Mouse (Mus musculus) intestine, embryonic 14.5 days (tissue): ENCODE measurements around the gene Mbd5. TPM values are rescaled to one million over a fixed set of nuclear protein-coding genes. Genes with fewer than 3 reads are reported as not detected.

Experiments
- polyA plus RNA-seq: library from polyadenylated mRNA; unstranded; fragments of >200 nt; fragmentation: Nextera tagmentation; extraction: Ambion mirVana; gene quantifications from 2 replicates; pipeline ENCODE4 v1.2.1, GENCODE M21; 2014

The Mbd5 gene
- polyA plus RNA-seq, 1 experiment from 2014 or later: 27.9 TPM

Other genes with a start within 250 kb of the Mbd5 start
- gene Acvr2a, start 135.4 kb upstream of the Mbd5 start, polyA plus RNA-seq: 19.1 and 22.6 TPM in 2 replicates
- gene Orc4, start 769 bp downstream of the Mbd5 start, polyA plus RNA-seq: 107 and 119 TPM in 2 replicates